Mouse (Mus musculus) lung, postnatal 0 days (tissue): Measurements from ENCODE around the gene Prnp. TPM values are rescaled to one million over a fixed set of nuclear protein-coding genes. Genes with fewer than 3 reads are reported as not detected.

Source experiments
- ATAC-seq: fragments of 200-750 bp; cut with Nextera tagmentation; 2 replicates; pipeline ENCODE4 v1.8.0; 2017; ENCODE audit warnings: moderate library complexity
- DNase-seq: peaks from one replicate; pipeline ENCODE4 v3.0.0-alpha.2; 2016; ENCODE audit warnings: low spot score
- H3K27ac ChIP-seq: fragments of 300-500 bp; sonication (generic); 2 replicates; pipeline ENCODE4 v1.5.1; 2014; ENCODE audit warnings: antibody characterized with exemption, mild to moderate bottlenecking, low read length, mixed read lengths
- H3K27me3 ChIP-seq: fragments of 300-500 bp; sonication (generic); replicated peaks from 2 replicates; pipeline ENCODE4 v1.6.1; 2014; ENCODE audit warnings: low read length, mixed read lengths; ENCODE audit not compliant: insufficient read depth
- H3K36me3 ChIP-seq: fragments of 300-500 bp; sonication (generic); 2 replicates; pipeline ENCODE4 v1.6.1; 2014; ENCODE audit warnings: low read length, mixed read lengths; ENCODE audit not compliant: insufficient read depth
- H3K4me1 ChIP-seq: fragments of 300-500 bp; sonication (generic); 2 replicates; pipeline ENCODE4 v1.6.1; 2014; ENCODE audit warnings: antibody characterized with exemption, low read depth, low read length, mixed read lengths; ENCODE audit not compliant: insufficient read depth
- H3K4me2 ChIP-seq: fragments of 300-500 bp; sonication (generic); replicated peaks from 2 replicates; pipeline ENCODE4 v1.6.1; 2014; ENCODE audit warnings: low read depth, mild to moderate bottlenecking, low read length, moderate library complexity, mixed read lengths
- H3K4me3 ChIP-seq: fragments of 300-500 bp; sonication (generic); 2 replicates; pipeline ENCODE4 v1.5.1; 2014; ENCODE audit warnings: low read depth, low read length
- H3K9ac ChIP-seq: fragments of 300-500 bp; sonication (generic); replicated peaks from 2 replicates; pipeline ENCODE4 v1.6.1; 2014; ENCODE audit warnings: low read depth, mild to moderate bottlenecking
- H3K9me3 ChIP-seq: fragments of 300-500 bp; sonication (generic); 2 replicates; pipeline ENCODE4 v1.6.1; 2016; ENCODE audit warnings: low read length, mixed read lengths
- CTCF ChIP-seq: IDR thresholded peaks from 2 replicates; pipeline ENCODE4 v1.5.1; 2016; ENCODE audit warnings: antibody characterized with exemption, mild to moderate bottlenecking
- EP300 ChIP-seq: IDR thresholded peaks from 2 replicates; pipeline ENCODE4 v1.6.1; 2016; ENCODE audit warnings: antibody characterized with exemption, mild to moderate bottlenecking, control low read depth
- WGBS: fragments of 180-500 bp; shearing (Covaris S2); extraction: QIAGEN DNeasy Blood & Tissue Kit; methylation state at CpG from one replicate; pipeline ENCODE4 v1.1.7; 2014; 5-methylcytosine and 5-hydroxymethylcytosine counted together
- polyA plus RNA-seq: library from polyadenylated mRNA; unstranded; fragments of >200 nt; fragmentation: Nextera tagmentation; extraction: Ambion mirVana; gene quantifications from 2 replicates; pipeline ENCODE4 v1.2.1, GENCODE M21; 2015

The Prnp gene
- polyA plus RNA-seq, 1 experiment from 2014 or later, result 142 TPM

GRCm38 (mm10) chr2:131873376-131873775 is 36.4 kb upstream of the Prnp start:
- ATAC-seq, result no peak
- 69% methylated on average over 1 of the region's 1 CpGs for WGBS

DNA sequence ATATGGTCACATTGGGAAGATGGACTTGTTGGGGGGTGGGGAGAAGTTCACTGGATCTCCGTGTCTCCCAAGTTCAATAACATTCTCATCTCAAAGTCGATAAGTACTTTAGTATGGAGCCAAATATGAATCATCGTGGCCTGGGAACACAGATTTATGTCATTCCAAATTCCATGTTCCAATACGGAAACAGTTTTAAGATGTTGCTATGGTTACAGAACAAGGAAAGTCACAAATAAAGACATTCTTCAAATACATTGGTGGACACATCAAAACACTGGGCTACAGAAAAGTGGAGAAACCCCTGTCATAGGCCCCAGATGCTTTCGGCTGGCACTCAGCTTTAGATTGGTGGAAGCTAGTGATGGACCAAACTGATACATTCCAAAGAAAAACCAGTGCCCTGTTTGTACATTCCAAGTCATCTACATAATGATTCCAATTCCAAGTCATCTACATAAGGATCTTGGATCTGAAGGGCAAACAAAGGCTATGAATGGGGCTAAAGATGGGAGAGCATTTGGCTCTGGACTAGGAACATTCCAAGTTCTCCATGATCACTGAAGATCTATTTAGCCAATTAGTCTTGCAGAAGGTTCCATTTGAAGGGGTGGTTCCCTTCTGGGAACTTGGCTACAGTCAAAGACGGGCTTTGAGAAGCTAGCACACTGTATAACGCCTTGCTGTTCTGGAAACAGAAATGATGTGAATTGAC is 33.0 kb upstream of the Prnp start:
- 81% methylated on average over 7 of the region's 7 CpGs for WGBS
- H3K9me3 ChIP-seq, result no peaks in the 10 kb centered on the region
- no peak overlapping the region for H3K27ac ChIP-seq
- H3K36me3 ChIP-seq, result no peaks in the 10 kb centered on the region
- no peak overlapping the region for H3K4me3 ChIP-seq
- TF ChIP-seq CTCF, result no peak
- TF ChIP-seq EP300, result no peak
- H3K27me3 ChIP-seq, result no peaks in the 10 kb centered on the region
- DNase-seq, result no peak
- H3K4me1 ChIP-seq, result no peaks in the 10 kb centered on the region
- no peak overlapping the region for H3K9ac ChIP-seq
- no peak for ATAC-seq
- no peak overlapping the region for H3K4me2 ChIP-seq

More at GRCm38 (mm10) chr2:131873376-131873775, 36.4 kb upstream of the Prnp start:
- DNase-seq, result no peak
- H3K27ac ChIP-seq, result no peak overlapping the region
- H3K4me2 ChIP-seq, result no peak overlapping the region
- no peak overlapping the region for H3K9ac ChIP-seq
- H3K4me1 ChIP-seq, result no peaks in the 10 kb centered on the region
- H3K36me3 ChIP-seq, result no peaks in the 10 kb centered on the region
- no peaks in the 10 kb centered on the region for H3K9me3 ChIP-seq
- TF ChIP-seq CTCF (no peak), EP300 (no peak)
- no peak overlapping the region for H3K4me3 ChIP-seq
- H3K27me3 ChIP-seq, result no peaks in the 10 kb centered on the region

GRCm38 (mm10) chr2:131881766-131882165 is 28.0 kb upstream of the Prnp start:
- ATAC-seq (no peak), DNase-seq (no peak)
- no peaks in the 10 kb centered on the region for H3K36me3 ChIP-seq
- H3K4me3 ChIP-seq, result no peak overlapping the region
- WGBS, result 74% methylated on average over 4 of the region's 4 CpGs
- no peaks in the 10 kb centered on the region for H3K27me3 ChIP-seq
- TF ChIP-seq EP300 (no peak), CTCF (no peak)
- H3K9ac ChIP-seq, result no peak overlapping the region
- H3K27ac ChIP-seq, result no peak overlapping the region
- no peaks in the 10 kb centered on the region for H3K9me3 ChIP-seq
- no peaks in the 10 kb centered on the region for H3K4me1 ChIP-seq
- no peak overlapping the region for H3K4me2 ChIP-seq

GRCm38 (mm10) chr2:131883136-131883535 is 26.6 kb upstream of the Prnp start:
- no peak overlapping the region for H3K4me2 ChIP-seq
- DNase-seq (no peak), ATAC-seq (no peak)
- 35% methylated on average over 2 of the region's 2 CpGs for WGBS
- no peaks in the 10 kb centered on the region for H3K9me3 ChIP-seq
- H3K27me3 ChIP-seq, result no peaks in the 10 kb centered on the region
- TF ChIP-seq CTCF, result no peak
- no peak overlapping the region for H3K4me3 ChIP-seq
- H3K4me1 ChIP-seq, result no peaks in the 10 kb centered on the region
- H3K27ac ChIP-seq, result no peak overlapping the region
- H3K9ac ChIP-seq, result no peak overlapping the region
- H3K36me3 ChIP-seq, result no peaks in the 10 kb centered on the region

- Histone ChIP-seq H3K36me3 (no peaks in the 10 kb centered on the region), H3K9ac (no peak overlapping the region), H3K4me2 (no peak overlapping the region), H3K27ac (no peak overlapping the region), H3K4me3 (no peak overlapping the region), H3K9me3 (no peaks in the 10 kb centered on the region), H3K27me3 (no peaks in the 10 kb centered on the region), H3K4me1 (no peaks in the 10 kb centered on the region)
- TF ChIP-seq CTCF, result no peak
- TF ChIP-seq EP300, result no peak
- no peak for ATAC-seq
- no peak for DNase-seq
- WGBS, result 78% methylated on average over 6 of the region's 6 CpGs
These were observed 23.1 kb upstream of the Prnp start for GRCm38 (mm10) chr2:131886503-131887160.

DNA sequence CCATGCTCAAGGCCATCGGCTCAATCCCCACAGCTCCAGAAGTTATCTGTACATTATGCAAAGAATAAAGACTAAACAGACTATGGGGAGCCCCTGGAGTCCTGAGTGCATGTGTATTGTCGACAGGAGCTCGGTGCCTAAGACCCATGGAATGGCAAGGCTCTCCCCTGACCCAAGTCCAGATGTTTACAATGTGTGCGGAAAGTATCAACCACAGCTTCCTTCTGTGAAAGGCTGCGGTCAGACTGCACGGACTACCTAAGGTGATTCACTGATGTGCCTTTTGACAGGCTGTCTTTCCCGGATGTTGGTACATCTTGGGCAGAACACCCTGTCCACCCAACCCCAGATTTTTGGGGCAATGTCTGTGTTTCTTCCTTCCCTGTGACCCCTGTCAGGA is 21.5 kb upstream of the Prnp start:
- Histone ChIP-seq H3K27ac (no peak overlapping the region), H3K4me3 (no peak overlapping the region), H3K36me3 (no peaks in the 10 kb centered on the region), H3K4me1 (no peaks in the 10 kb centered on the region; the same call in 1 of the 2 replicates), H3K9ac (no peak overlapping the region), H3K4me2 (no peak overlapping the region), H3K27me3 (no peaks in the 10 kb centered on the region), H3K9me3 (no peaks in the 10 kb centered on the region)
- TF ChIP-seq CTCF, result no peak
- 19% methylated on average over 7 of the region's 7 CpGs for WGBS
- DNase-seq (no peak), ATAC-seq (no peak)
